Mouse (Mus musculus): Measurements from ENCODE around the gene Pip5k1a. TPM values are rescaled to one million over a fixed set of nuclear protein-coding genes. Genes with fewer than 3 reads are reported as not detected.

Gene Pip5k1a
- polyA plus RNA-seq (2015; fragmentation: Nextera tagmentation; extraction: Ambion mirVana) = 17.0 and 17.5 TPM in 2 replicates

DNA sequence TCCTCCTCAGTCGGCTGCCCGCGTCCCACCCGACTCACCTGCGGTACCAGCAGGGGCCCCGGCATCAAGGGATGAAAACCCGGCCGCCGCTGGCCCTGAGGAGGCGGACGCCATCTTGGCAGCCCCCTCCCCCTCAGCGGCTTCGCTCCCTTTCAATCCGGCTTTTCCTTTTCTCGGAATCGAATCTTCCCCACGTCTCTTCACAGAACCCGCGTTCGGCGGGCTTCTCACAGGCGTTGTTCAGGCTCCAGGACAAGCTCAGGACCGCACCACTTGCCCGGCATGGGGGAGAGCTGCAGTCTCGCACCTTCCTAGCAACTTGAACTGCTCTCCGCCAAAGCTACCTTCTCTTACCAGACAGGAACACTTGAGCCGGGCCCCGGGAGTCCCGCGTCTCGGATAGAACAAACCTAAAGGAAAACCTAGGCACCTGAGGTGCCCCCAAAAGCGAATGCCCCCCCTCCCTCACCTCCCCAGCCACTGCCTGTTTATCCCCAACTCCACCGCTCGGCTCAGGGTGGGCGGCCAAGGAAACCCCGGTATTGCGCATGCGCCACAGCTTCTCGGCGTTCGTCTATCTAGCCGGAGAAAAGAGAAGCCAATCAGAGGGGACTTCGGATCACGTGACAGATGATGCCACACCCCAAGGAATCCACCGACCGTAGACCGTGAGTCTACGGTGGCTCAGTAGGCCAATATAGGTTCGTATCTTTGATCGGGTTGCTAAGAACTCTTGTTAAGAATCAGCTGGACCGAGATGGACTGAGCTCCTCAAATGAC lies at the start of gene Pip5k1a:
Gene Pip5k1a, minus strand, starts transcription at position 593 of the 780 bp plus-strand sequence.
- ATAC-seq (ENCODE audit: insufficient read depth, low FRiP score, low read depth) = peak; percentile 87

DNA sequence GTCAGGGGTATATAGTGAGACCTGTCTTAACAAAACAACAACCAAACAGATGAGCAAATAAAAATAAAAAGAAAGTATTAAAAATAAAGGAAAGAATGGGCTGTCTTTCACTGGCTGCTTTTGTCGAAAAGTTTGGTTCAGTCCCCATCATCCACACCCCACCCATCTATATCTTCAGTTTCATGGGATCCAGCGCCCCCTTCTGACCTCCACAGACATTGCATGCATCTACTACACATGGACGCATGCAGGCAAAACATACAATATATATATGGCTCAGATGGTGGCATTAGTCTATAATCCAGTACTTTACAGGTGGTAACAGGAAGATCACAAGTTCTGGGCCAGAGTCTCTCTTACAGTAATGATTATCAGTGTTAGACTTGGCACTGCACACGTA lies 47.1 kb upstream of the Pip5k1a start:
- H3K9me3 ChIP-seq = no peaks in the 10 kb centered on the region
- ATAC-seq (ENCODE audit: insufficient read depth, low FRiP score, low read depth) = no peak
- no peaks in the 10 kb centered on the region for H3K36me3 ChIP-seq
- no peak overlapping the region for H3K27ac ChIP-seq
- no peak overlapping the region for H3K9ac ChIP-seq
- WGBS = 53% methylated on average over 4 of the region's 4 CpGs
- H3K4me3 ChIP-seq (replicated peaks) = no peak overlapping the region
- H3K4me2 ChIP-seq = no peak overlapping the region
- no peaks in the 10 kb centered on the region for H3K27me3 ChIP-seq (replicated peaks)
- H3K4me1 ChIP-seq = no peaks in the 10 kb centered on the region

More for the DNA sequence above, at the start of gene Pip5k1a:
- under 1% methylated on average over 49 of the region's 51 CpGs for WGBS
- Histone ChIP-seq H3K4me2 (peak within 1 kb of the TSS; percentile 70), H3K36me3 (no peaks in the 10 kb centered on the region), H3K27me3 (replicated peaks) (no peaks in the 10 kb centered on the region), H3K4me1 (peaks cover 4% of the 10 kb centered on the region), H3K9ac (peak within 1 kb of the TSS; percentile 92), H3K27ac (peak within 1 kb of the TSS; percentile 84), H3K4me3 (replicated peaks) (peak within 1 kb of the TSS; percentile 89), H3K9me3 (no peaks in the 10 kb centered on the region)

DNA sequence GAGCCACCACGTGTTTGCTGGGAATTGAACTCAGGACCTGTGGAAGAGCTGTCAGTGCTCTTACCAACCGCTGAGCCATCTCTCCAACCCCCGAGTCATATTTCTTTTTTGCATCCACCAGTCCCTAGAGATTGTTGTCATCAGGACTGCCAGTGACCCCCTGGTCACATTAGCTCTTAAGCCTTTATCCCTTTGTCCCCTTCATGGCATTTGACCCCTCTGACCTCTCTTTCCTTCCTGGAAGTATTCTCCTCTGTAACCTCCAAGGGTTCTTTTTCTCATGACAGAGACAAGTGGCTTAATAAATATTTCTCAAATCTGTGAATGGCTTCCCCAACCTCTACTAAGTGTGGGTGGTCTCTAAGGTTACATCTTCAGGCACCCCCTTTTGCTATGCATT lies 41.2 kb upstream of the Pip5k1a start:
- Histone ChIP-seq H3K27me3 (replicated peaks) (no peaks in the 10 kb centered on the region), H3K36me3 (no peaks in the 10 kb centered on the region), H3K9ac (no peak overlapping the region), H3K4me2 (no peak overlapping the region), H3K4me1 (no peaks in the 10 kb centered on the region), H3K27ac (no peak overlapping the region), H3K9me3 (no peaks in the 10 kb centered on the region), H3K4me3 (replicated peaks) (no peak overlapping the region)
- no peak for ATAC-seq (ENCODE audit: insufficient read depth, low FRiP score, low read depth)
- 65% methylated on average over 3 of the region's 3 CpGs for WGBS

DNA sequence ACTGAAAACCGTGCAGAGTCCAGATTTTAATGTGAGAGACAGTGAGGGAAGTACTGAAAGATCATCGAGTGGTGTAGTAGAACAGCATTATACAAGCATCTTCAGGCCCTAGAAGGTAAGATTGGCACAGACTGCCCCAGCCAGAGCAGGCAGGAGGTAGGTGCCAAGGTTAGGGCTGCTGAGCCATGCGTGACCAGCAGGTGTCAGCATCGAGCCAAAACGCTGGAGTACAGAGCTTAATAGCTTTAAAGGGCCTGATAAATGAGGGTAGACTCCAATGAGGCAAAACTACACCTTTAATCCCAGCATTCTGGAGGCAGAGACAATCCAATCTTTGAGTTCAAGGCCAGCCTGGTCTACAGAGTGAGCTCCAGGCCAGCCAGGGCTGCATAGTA lies 35.9 kb upstream of the Pip5k1a start:
- no peaks in the 10 kb centered on the region for H3K9me3 ChIP-seq
- WGBS = 10% methylated on average over 5 of the region's 5 CpGs
- peak; percentile 71; the same call in 1 of the 2 replicates for ATAC-seq (ENCODE audit: insufficient read depth, low FRiP score, low read depth)

DNA sequence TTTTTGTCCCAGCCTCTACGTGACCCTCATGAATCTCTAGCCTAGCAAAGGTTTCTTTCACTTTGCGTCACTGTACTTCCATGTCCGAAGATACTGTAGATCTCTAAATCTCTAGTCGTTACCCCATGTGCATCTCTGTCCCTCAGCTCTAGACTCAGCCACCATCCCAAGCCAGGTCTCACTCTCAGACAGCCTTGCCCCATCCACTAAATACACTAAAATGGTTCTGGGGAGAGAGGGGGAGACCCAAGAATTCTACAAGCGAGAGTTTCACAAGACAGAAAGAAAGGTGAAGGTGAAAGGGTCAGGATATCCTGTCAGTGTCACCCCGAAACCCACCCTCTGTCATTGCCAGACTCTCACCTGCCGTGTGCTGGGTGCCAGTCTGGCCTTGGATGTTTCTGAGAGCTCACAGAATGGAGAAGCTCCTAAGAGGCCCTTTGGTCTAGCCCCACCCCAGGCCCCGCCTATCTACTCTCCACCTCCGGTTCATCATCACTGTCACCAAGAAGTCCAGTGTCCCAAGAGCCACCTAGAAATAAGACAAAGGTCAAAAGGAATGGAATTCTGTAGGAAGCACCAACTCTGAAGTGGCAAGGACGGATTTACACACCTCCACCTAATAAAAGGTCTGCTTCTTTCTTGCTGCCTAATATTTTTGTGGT lies 35.4 kb upstream of the Pip5k1a start, which contains the start of gene Tnfaip8l2:
Gene Tnfaip8l2, minus strand, starts transcription at position 409 of the 665 bp plus-strand sequence.
- 83% methylated on average over 10 of the region's 10 CpGs for WGBS
- ATAC-seq (ENCODE audit: insufficient read depth, low FRiP score, low read depth) = 0 out of 2 replicates have a peak, but pooled peaks have one; percentile 32
- H3K27me3 ChIP-seq (replicated peaks) = no peaks in the 10 kb centered on the region
- H3K4me1 ChIP-seq = no peaks in the 10 kb centered on the region
- no peaks in the 10 kb centered on the region for H3K9me3 ChIP-seq
- H3K4me2 ChIP-seq = no peak within 1 kb of the TSS
- H3K27ac ChIP-seq = peak within 1 kb of the TSS; percentile 21; the same call in 1 of the 2 replicates
- no peak within 1 kb of the TSS for H3K9ac ChIP-seq
- H3K36me3 ChIP-seq = peaks cover 9% of the 10 kb centered on the region
- H3K4me3 ChIP-seq (replicated peaks) = peak within 1 kb of the TSS; percentile 15; the same call in 1 of the 2 replicates

More for the DNA sequence above, 35.9 kb upstream of the Pip5k1a start:
- H3K27me3 ChIP-seq (replicated peaks) = no peaks in the 10 kb centered on the region
- no peak overlapping the region for H3K27ac ChIP-seq
- H3K9ac ChIP-seq = no peak overlapping the region
- no peak overlapping the region for H3K4me2 ChIP-seq
- no peaks in the 10 kb centered on the region for H3K4me1 ChIP-seq
- no peak overlapping the region for H3K4me3 ChIP-seq (replicated peaks)
- peaks cover 9% of the 10 kb centered on the region for H3K36me3 ChIP-seq

DNA sequence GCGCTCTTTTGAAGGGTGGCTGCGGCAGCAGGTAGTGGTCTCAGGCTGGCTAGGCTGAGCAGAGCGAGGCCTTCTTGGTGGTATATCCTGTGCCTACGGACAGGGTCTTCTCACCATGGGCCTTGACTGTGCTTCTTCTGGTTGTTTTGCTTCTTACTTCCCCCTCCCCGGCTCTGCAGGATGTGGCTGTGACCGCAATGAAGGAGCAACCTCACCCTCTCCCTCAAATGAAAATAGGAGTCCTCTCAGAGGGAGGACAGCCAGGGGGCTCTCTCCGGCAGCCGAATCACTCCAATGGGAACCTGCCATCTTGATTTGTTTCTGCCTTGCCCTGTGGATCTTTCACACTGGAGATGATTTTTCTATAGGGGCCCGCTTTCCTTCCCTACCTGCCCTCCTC lies 34.7 kb upstream of the Pip5k1a start:
- Histone ChIP-seq H3K4me2 (no peak overlapping the region), H3K4me3 (replicated peaks) (peak overlapping the region; percentile 15; the same call in 1 of the 2 replicates), H3K36me3 (peaks cover 9% of the 10 kb centered on the region), H3K27me3 (replicated peaks) (no peaks in the 10 kb centered on the region), H3K27ac (peak overlapping the region; percentile 21; the same call in 1 of the 2 replicates), H3K4me1 (no peaks in the 10 kb centered on the region), H3K9me3 (no peaks in the 10 kb centered on the region), H3K9ac (no peak overlapping the region)
- WGBS = 83% methylated on average over 9 of the region's 9 CpGs
- ATAC-seq (ENCODE audit: insufficient read depth, low FRiP score, low read depth) = no peak

DNA sequence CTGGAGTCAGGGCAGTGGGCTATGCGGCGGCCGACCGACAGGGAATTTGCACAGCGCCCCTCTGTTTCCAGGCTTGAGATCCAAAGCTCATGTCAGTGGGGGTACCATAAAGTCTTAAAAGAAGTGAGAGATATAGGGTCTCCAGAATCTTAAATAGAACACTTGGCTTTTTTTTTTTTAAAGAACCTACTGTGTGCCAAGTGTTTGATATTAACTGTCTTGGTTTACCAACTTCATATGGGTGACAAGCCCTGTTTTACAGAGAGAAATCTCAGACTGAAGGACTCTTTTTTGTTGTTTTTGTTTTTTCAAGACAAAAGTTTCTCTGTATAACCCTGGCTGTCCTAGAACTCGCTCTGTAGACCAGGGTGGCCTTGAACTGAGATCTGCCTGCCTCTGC lies 34.1 kb upstream of the Pip5k1a start:
- ATAC-seq (ENCODE audit: insufficient read depth, low FRiP score, low read depth) = no peak
- Histone ChIP-seq H3K27ac (no peak overlapping the region), H3K4me1 (no peaks in the 10 kb centered on the region), H3K9ac (no peak overlapping the region), H3K27me3 (replicated peaks) (no peaks in the 10 kb centered on the region), H3K4me2 (no peak overlapping the region), H3K4me3 (replicated peaks) (no peak overlapping the region), H3K36me3 (peaks cover 9% of the 10 kb centered on the region), H3K9me3 (no peaks in the 10 kb centered on the region)
- WGBS = 93% methylated on average over 6 of the region's 6 CpGs

DNA sequence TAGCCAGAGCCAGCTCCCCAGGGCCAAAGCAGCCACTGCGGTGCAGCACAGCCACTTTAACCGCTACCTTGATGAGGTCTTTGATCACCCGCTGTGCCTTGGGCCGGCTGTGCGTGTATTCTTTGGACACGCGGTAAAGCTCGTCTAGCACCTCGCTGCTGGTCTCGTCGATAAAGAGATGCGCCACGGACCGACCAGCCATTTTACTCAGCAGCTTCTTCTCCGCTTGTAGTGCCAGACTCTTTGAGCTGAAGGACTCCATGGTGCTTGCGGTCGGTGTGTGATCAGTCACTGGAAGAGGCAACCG lies 33.5 kb upstream of the Pip5k1a start:
- Histone ChIP-seq H3K36me3 (peaks cover 9% of the 10 kb centered on the region), H3K4me3 (replicated peaks) (no peak overlapping the region), H3K9me3 (no peaks in the 10 kb centered on the region), H3K4me2 (peak overlapping the region; percentile 11; the same call in 1 of the 2 replicates), H3K4me1 (peaks cover 3% of the 10 kb centered on the region; the same call in 1 of the 2 replicates), H3K27me3 (replicated peaks) (no peaks in the 10 kb centered on the region), H3K27ac (no peak overlapping the region), H3K9ac (no peak overlapping the region)
- no peak for ATAC-seq (ENCODE audit: insufficient read depth, low FRiP score, low read depth)
- WGBS = 62% methylated on average over 18 of the region's 18 CpGs

DNA sequence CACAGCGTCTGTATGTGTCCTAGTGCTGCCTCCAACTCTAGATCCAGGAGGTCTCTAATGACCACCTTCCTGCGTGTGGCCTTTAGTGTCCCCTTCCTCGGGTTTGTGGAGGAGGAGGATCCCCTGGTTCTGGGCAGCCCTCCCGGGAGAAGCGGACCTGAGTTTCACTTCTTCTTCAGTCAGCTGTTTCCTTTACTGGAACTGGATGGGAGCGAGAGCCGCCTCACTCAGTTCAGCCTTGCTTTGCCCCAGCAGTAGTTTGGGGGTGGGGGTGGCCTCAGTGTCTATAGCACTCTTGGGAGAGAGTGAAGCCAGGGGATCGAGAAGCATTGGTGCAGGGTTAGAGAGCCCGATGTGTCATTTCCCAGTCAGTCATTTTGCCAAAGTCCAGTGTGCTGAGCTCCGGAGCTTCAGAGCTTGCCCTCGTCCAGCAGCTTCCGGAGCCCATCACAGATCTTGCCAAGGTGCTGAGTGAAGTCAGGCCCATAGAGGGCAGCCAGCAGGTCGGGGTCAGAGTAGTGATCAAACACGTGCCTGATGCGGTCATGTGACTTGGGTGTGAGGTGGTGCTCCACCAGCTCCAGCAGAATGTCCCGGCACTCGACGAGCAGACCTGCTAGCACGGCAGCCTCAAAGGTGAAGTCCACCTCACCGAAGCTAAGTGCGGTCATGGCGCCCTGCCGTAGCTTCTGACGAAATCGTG lies 33.0 kb upstream of the Pip5k1a start:
- peaks cover 9% of the 10 kb centered on the region for H3K36me3 ChIP-seq
- H3K9ac ChIP-seq = no peak overlapping the region
- ATAC-seq (ENCODE audit: insufficient read depth, low FRiP score, low read depth) = no peak
- peak overlapping the region; percentile 11; the same call in 1 of the 2 replicates for H3K4me2 ChIP-seq
- H3K4me3 ChIP-seq (replicated peaks) = no peak overlapping the region
- H3K27me3 ChIP-seq (replicated peaks) = no peaks in the 10 kb centered on the region
- H3K9me3 ChIP-seq = no peaks in the 10 kb centered on the region
- H3K27ac ChIP-seq = no peak overlapping the region
- WGBS = 69% methylated on average over 25 of the region's 25 CpGs
- H3K4me1 ChIP-seq = peaks cover 7% of the 10 kb centered on the region; the same call in 1 of the 2 replicates

DNA sequence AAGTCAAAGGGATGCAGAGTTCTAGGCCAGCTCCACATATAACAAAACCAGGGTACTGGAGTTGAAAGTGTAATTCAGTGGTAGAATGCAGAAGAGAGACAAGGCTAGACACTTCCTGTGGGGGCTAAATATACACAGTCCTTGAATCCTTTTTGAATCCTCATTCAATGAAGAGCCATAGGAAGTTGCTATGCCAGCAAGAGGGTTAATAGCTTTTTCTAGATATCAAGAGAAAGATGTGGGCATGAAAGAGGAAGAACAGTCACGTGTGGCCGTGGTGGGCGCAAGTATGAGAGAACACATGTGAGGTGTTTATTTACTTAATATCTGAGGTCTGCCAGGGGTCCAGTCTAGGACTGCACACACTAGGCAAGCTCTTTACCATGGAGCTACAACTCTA lies 29.6 kb upstream of the Pip5k1a start:
- H3K9ac ChIP-seq = no peak overlapping the region

DNA sequence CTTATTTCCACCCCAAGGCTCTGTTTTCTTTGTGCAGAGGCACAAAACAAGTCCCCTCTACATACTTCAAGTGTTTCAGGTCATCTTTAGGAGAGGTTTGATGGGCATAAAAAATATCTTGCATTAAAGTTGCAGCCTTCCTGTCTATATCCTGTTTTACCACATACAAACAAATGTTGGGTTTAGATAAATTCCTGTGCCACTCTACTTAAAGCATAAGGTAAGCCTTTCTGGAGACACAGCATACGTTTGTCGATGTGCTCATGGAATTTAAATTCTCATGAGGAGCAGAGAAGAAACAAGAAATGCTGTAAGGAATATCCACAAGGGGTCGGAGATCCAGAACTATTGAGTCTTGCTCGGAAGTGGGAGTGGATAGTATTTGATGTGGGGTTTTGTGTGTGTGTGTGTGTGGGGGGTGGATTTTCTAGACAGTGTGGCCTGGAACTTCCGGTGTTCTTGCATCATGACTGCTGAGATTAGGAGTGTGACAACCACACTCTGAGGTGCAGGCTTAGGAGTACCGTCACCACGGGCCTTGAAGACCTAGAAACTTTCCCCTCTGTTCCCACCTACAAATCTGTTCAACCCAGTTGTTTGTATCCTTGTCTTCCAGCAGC lies 28.8 kb upstream of the Pip5k1a start:
- Histone ChIP-seq H3K4me3 (replicated peaks) (peak overlapping the region; percentile 37), H3K27me3 (replicated peaks) (no peaks in the 10 kb centered on the region), H3K9ac (no peak overlapping the region), H3K36me3 (no peaks in the 10 kb centered on the region), H3K9me3 (no peaks in the 10 kb centered on the region), H3K4me2 (peak overlapping the region; percentile 64), H3K4me1 (peaks cover 10% of the 10 kb centered on the region; the same call in 1 of the 2 replicates), H3K27ac (no peak overlapping the region)
- WGBS = 77% methylated on average over 7 of the region's 7 CpGs
- no peak for ATAC-seq (ENCODE audit: insufficient read depth, low FRiP score, low read depth)

More for the DNA sequence above, 29.6 kb upstream of the Pip5k1a start:
- H3K9me3 ChIP-seq = no peaks in the 10 kb centered on the region
- H3K4me2 ChIP-seq = no peak overlapping the region
- 87% methylated on average over 3 of the region's 3 CpGs for WGBS
- H3K27ac ChIP-seq = no peak overlapping the region
- ATAC-seq (ENCODE audit: insufficient read depth, low FRiP score, low read depth) = no peak
- peaks cover 10% of the 10 kb centered on the region; the same call in 1 of the 2 replicates for H3K4me1 ChIP-seq
- H3K4me3 ChIP-seq (replicated peaks) = no peak overlapping the region
- peaks cover 5% of the 10 kb centered on the region for H3K36me3 ChIP-seq
- no peaks in the 10 kb centered on the region for H3K27me3 ChIP-seq (replicated peaks)

Measured in stomach, embryonic 15.5 days (tissue).